Mouse (Mus musculus) heart, embryonic 11.5 days (tissue): ENCODE data around the gene Spry1. TPM values are rescaled to one million over a fixed set of nuclear protein-coding genes. Genes with fewer than 3 reads are reported as not detected.

Experiments used
- ATAC-seq: fragments of 200-750 bp; cut with Nextera tagmentation; replicated peaks from 2 replicates; pipeline ENCODE4 v1.8.0; 2017; ENCODE audit warnings: moderate library complexity; ENCODE audit not compliant: insufficient number of reproducible peaks, low FRiP score, low TSS enrichment
- H3K27ac ChIP-seq: fragments of 300-500 bp; sonication (generic); 2 replicates; pipeline ENCODE4 v1.5.1; 2014; ENCODE audit warnings: mild to moderate bottlenecking, low read depth, low read length
- H3K27me3 ChIP-seq: fragments of 300-500 bp; sonication (generic); 2 replicates; pipeline ENCODE4 v1.6.1; 2014; ENCODE audit warnings: mild to moderate bottlenecking, low read length, mixed read lengths; ENCODE audit not compliant: control insufficient read depth, insufficient read depth
- H3K36me3 ChIP-seq: fragments of 300-500 bp; sonication (generic); 2 replicates; pipeline ENCODE4 v1.6.1; 2014; ENCODE audit warnings: mild to moderate bottlenecking, low read length, moderate library complexity, mixed read lengths; ENCODE audit not compliant: control insufficient read depth, insufficient read depth
- H3K4me1 ChIP-seq: fragments of 300-500 bp; sonication (generic); 2 replicates; pipeline ENCODE4 v1.6.1; 2014; ENCODE audit warnings: low read length; ENCODE audit not compliant: control insufficient read depth, insufficient read depth
- H3K4me2 ChIP-seq: fragments of 300-500 bp; sonication (generic); 2 replicates; pipeline ENCODE4 v1.6.1; 2014; ENCODE audit warnings: mild to moderate bottlenecking, moderate library complexity
- H3K4me3 ChIP-seq: fragments of 300-500 bp; sonication (generic); 2 replicates; pipeline ENCODE4 v1.5.1; 2014; ENCODE audit warnings: low read depth, low read length
- H3K9ac ChIP-seq: fragments of 300-500 bp; sonication (generic); 2 replicates; pipeline ENCODE4 v1.6.1; 2014; ENCODE audit warnings: mild to moderate bottlenecking, low read depth, low read length, moderate library complexity
- H3K9me3 ChIP-seq: fragments of 300-500 bp; sonication (generic); replicated peaks from 2 replicates; pipeline ENCODE4 v1.6.1; 2016; ENCODE audit warnings: low read length; ENCODE audit not compliant: control insufficient read depth
- WGBS: fragments of 180-500 bp; shearing (Covaris S2); extraction: QIAGEN DNeasy Blood & Tissue Kit; methylation state at CpG from one replicate; pipeline ENCODE4 v1.1.7; 2014; ENCODE audit not compliant: insufficient replicate concordance; 5-methylcytosine and 5-hydroxymethylcytosine counted together
- polyA plus RNA-seq: library from polyadenylated mRNA; unstranded; fragments of >200 nt; fragmentation: Nextera tagmentation; extraction: Ambion mirVana; gene quantifications from 2 replicates; pipeline ENCODE4 v1.2.1, GENCODE M21; 2014

The Spry1 gene
- polyA plus RNA-seq, 1 experiment from 2014 or later = 6.3 TPM

DNA sequence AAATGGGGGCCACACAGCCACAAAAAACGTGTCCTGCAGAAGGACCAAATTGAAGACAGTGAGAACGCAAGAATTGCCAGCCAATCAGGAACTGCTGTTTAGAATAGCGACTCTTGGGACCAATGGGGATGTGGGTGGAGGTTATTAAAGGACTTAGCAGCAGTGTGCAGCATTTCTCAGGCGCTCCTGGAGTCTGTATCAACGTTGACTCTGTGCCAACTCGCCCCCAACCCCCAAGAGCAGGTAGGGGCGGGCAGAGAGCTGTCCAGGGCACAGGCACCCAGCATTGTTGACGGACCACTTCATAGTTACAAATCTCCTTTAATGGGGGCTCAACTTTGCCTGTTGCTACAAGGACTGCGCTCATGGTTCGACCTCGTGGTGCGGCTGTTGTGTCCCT lies 28.9 kb downstream of the Spry1 start:
- Histone ChIP-seq H3K27me3 (peaks cover 9% of the 10 kb centered on the region), H3K4me2 (no peak overlapping the region), H3K27ac (no peak overlapping the region), H3K36me3 (no peaks in the 10 kb centered on the region), H3K4me3 (no peak overlapping the region), H3K9me3 (peaks cover 19% of the 10 kb centered on the region), H3K4me1 (peaks cover 15% of the 10 kb centered on the region), H3K9ac (no peak overlapping the region)
- ATAC-seq = no peak
- 77% methylated on average over 12 of the region's 12 CpGs for WGBS

DNA sequence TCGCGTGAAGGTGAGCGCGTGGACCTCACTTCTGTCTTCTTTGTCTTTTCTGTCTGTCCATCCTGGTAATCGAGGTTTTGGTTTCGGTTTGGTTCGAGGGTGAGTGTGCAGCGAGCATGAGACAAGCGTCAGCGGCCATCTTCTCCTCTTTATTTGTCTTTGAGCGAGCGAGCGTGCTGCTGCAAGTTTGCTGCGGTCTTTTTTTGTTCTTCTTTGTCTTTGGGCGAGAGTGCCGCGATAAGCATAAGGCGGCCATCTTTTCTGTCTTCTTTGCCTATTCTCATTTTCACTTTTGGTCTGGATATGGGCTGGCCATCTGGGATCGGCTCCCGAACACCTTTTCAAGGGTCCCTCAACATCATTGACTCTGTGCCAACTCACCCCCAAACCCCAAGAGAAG lies 29.4 kb downstream of the Spry1 start:
- peaks cover 15% of the 10 kb centered on the region for H3K4me1 ChIP-seq
- no peak overlapping the region for H3K9ac ChIP-seq
- no peak for ATAC-seq
- no peaks in the 10 kb centered on the region for H3K36me3 ChIP-seq
- H3K27ac ChIP-seq = no peak overlapping the region
- 94% methylated on average over 20 of the region's 20 CpGs for WGBS
- no peak overlapping the region for H3K4me2 ChIP-seq
- no peak overlapping the region for H3K4me3 ChIP-seq
- H3K9me3 ChIP-seq = peaks cover 19% of the 10 kb centered on the region
- peaks cover 9% of the 10 kb centered on the region for H3K27me3 ChIP-seq

DNA sequence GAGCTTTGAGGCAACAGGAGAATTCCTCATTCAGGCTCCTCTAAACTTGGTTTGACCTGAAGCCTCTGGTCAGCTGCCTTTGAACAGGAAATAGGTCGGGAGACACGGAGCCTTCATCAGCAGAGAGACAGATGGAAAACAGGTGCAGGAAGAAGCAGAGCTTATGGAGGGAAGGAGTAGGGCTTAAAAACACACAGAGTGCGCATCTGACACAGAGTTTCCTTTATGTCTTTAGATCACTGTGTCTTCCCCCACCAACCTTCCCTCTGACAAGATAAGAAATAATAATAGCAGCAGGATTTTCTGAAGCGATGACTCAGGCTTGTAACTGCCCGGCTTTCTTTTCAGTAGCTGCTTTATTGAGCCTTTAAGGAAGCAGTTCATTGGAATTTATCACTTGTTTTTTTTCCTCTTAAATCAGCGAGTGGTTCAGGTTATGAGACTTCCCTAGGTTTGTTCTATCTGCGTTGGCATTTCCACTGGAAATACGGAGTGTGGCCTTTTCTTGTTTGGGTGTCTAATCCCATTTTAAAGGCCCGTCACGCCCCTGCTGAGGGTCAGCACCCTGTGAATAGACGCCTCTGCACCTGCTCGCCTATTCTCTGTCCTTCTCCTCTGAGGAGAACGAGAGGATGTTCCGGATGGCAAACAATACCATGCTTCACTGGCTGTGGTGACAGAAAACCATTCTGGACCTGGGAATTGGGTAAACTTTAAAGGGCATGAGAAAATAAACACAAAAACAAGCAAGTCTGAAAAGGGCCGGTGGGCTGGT lies 32.7 kb downstream of the Spry1 start:
- no peak for ATAC-seq
- no peak overlapping the region for H3K27ac ChIP-seq
- WGBS = 39% methylated on average over 15 of the region's 15 CpGs
- H3K4me2 ChIP-seq = no peak overlapping the region
- no peak overlapping the region for H3K4me3 ChIP-seq
- H3K9me3 ChIP-seq = peaks cover 19% of the 10 kb centered on the region
- H3K27me3 ChIP-seq = peaks cover 17% of the 10 kb centered on the region
- H3K36me3 ChIP-seq = no peaks in the 10 kb centered on the region
- H3K4me1 ChIP-seq = peaks cover 13% of the 10 kb centered on the region
- H3K9ac ChIP-seq = no peak overlapping the region

DNA sequence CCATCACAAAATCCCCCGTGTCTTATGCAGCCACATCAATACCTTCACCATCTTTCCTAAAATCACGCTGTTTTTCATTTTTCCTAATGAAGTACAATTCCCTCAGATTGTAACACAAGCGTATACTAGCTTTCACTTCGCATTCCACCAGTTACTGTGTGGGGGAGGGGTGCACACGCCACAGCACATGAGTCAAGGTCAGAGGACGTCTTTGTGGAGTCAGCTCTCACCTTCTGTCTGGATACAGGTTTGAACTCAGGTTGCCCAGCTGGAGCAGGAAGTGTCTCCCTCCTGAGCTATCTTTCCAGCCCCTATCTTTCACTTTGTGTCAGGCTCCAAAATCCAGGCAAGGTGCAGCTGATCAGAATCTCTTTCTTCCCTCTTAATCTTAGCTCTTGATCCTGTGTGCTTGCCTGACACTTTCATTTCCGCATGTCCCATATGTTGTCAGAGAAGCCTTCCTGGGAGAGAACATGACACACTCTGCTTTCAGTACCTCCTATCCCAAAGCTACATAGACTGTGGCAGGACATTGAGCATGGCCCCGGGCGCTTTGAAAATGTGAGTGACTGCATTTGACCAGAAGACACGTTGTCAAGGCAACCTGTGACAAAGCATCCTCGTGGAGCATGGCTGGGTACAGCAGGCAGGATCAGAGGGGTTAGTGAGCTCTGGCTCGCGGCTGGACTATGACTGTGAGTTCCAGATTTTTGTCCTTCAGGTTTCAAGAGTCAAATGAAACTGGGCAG lies 33.9 kb downstream of the Spry1 start:
- H3K4me1 ChIP-seq = peaks cover 13% of the 10 kb centered on the region
- no peak for ATAC-seq
- no peaks in the 10 kb centered on the region for H3K36me3 ChIP-seq
- no peak overlapping the region for H3K9ac ChIP-seq
- no peak overlapping the region for H3K4me2 ChIP-seq
- peaks cover 15% of the 10 kb centered on the region for H3K9me3 ChIP-seq
- WGBS = 57% methylated on average over 13 of the region's 13 CpGs
- H3K27me3 ChIP-seq = peaks cover 17% of the 10 kb centered on the region
- no peak overlapping the region for H3K27ac ChIP-seq
- H3K4me3 ChIP-seq = no peak overlapping the region

DNA sequence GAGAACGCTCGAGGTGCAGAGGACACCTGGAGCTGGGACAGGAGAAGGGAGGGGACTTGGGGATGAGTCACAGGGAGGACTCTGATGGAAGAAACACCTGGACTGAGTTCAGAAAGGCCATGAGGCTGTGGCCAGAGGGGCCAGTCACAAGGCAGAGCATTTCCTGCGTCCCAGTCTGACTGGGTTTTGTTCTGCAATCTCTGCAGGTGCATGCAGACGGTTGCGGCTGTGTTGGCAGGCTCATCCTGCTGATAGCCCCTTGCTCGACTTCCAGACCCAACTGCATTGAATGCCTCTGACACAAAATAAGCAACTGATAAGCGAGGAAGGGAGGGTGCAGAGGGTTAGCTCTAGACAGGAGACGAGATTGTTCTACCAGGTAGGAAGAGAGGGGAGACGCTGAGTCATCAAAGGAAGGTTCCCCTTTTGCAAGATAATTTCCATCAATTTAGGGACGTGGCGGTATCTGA lies 35.3 kb downstream of the Spry1 start:
- no peak for ATAC-seq
- H3K9ac ChIP-seq = no peak overlapping the region
- no peaks in the 10 kb centered on the region for H3K36me3 ChIP-seq
- H3K4me2 ChIP-seq = no peak overlapping the region
- peaks cover 17% of the 10 kb centered on the region for H3K27me3 ChIP-seq
- peaks cover 13% of the 10 kb centered on the region for H3K4me1 ChIP-seq
- 53% methylated on average over 11 of the region's 11 CpGs for WGBS
- H3K4me3 ChIP-seq = no peak overlapping the region
- H3K9me3 ChIP-seq = 0 out of 2 replicates have a peak, but pooled peaks cover 1% of the 10 kb centered on the region
- no peak overlapping the region for H3K27ac ChIP-seq

DNA sequence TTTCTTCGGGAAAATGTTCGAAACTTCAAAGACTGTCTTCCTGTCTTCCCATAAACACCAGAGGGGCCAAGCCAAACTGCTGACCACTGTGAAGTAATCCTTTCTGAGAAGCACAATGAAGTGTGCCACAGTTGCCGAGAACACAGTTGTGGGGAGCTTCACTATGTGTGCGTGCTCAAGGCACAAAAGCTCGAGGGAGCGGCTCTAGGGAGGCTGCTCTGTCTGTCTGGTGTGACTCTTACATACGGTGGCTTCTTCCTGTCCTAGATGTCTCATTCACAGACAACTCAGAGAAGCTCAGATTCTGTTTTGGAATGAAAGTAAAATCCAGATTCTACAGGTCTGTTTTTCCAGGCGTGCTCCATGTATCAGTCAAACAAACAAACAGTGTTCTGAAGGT lies 36.5 kb downstream of the Spry1 start:
- Histone ChIP-seq H3K4me2 (no peak overlapping the region), H3K27me3 (peaks cover 15% of the 10 kb centered on the region), H3K36me3 (no peaks in the 10 kb centered on the region), H3K4me3 (no peak overlapping the region), H3K4me1 (peaks cover 13% of the 10 kb centered on the region), H3K9ac (no peak overlapping the region), H3K9me3 (no peaks in the 10 kb centered on the region), H3K27ac (no peak overlapping the region)
- 67% methylated on average over 8 of the region's 8 CpGs for WGBS
- ATAC-seq = no peak

DNA sequence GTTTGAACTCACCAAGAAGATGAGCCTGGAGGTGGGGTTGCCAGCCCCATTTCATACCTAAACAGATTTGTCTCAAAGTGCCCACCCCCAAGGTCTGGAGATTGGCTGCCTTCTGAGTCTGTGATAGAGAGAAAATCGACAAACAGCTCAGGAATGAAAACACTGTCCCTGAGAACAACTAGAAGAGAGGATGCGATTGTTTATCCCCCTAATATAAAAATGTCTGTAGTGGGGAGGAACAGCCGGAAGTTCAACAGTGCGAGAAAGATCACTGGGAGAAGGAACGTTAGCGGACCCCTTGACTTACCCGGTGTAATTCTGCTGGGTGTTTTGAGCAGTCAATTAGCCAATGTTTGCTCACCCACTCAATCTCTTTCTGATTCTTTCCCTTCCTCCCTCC lies 46.5 kb downstream of the Spry1 start:
- Histone ChIP-seq H3K4me2 (no peak overlapping the region), H3K27me3 (peaks cover 3% of the 10 kb centered on the region; the same call in 1 of the 2 replicates), H3K36me3 (no peaks in the 10 kb centered on the region), H3K9me3 (no peaks in the 10 kb centered on the region), H3K27ac (no peak overlapping the region), H3K9ac (no peak overlapping the region), H3K4me1 (peaks cover 9% of the 10 kb centered on the region; the same call in 1 of the 2 replicates), H3K4me3 (no peak overlapping the region)
- WGBS = 31% methylated on average over 7 of the region's 7 CpGs
- no peak for ATAC-seq

DNA sequence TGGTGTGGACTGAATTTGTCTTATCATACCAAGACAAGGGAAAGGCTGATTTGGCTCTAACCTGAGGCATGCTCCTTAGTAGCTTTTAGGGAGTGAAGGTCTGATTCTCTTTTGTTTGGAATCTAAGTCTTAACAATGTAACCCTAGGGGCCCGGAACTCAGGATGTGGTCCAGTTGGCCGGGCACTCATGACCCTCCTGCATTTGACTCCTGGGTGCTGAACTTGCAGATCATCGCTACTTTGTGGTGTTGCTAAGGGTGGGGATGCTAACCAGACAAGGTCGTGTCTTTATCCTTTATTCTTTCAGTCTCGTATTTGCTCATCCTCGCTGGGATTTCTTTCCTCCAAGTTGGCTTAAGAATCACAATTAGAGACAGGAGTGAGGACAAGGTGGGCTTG lies 47.0 kb downstream of the Spry1 start:
- WGBS = 23% methylated on average over 6 of the region's 6 CpGs
- Histone ChIP-seq H3K27ac (no peak overlapping the region), H3K4me2 (peak overlapping the region; percentile 64), H3K36me3 (no peaks in the 10 kb centered on the region), H3K4me1 (peaks cover 9% of the 10 kb centered on the region; the same call in 1 of the 2 replicates), H3K4me3 (peak overlapping the region; percentile 29), H3K27me3 (peaks cover 3% of the 10 kb centered on the region; the same call in 1 of the 2 replicates), H3K9ac (no peak overlapping the region), H3K9me3 (no peaks in the 10 kb centered on the region)
- ATAC-seq = no peak
